Mouse (Mus musculus) layer of hippocampus, adult 18-20 months (tissue): ENCODE data around the gene Cbarp. TPM values are rescaled to one million over a fixed set of nuclear protein-coding genes. Genes with fewer than 3 reads are reported as not detected.

ENCODE experiments used
- DNase-seq, 2 experiments: peaks; one replicate each; pipeline ENCODE4 v3.0.0; 2022; ENCODE audit warnings: low spot score in 2 of 2
- total RNA-seq, 2 experiments: library from RNA; stranded (reverse); gene quantifications; 2 replicates each; pipeline ENCODE4 v1.2.3; 2021

The Cbarp gene
- total RNA-seq, 2 experiments from 2014 or later = 362 to 363 TPM

GRCm38 (mm10) chr10:80144864-80145838 lies 4.5 kb upstream of the Cbarp start:
- DNase-seq = peak in 1 of 2 experiments; percentile 81

- DNase-seq = no peak
Measured at GRCm38 (mm10) chr10:80144159-80144558, 3.5 kb upstream of the Cbarp start.

- DNase-seq = no peak
Measured at GRCm38 (mm10) chr10:80143664-80144063, 3.0 kb upstream of the Cbarp start.

- DNase-seq = no peak
Measured at GRCm38 (mm10) chr10:80142530-80142925, 1.9 kb upstream of the Cbarp start.

- DNase-seq = peak; percentile 92 to 97
Measured at GRCm38 (mm10) chr10:80141786-80142529, 1.3 kb upstream of the Cbarp start.

GRCm38 (mm10) chr10:80141243-80141642 lies 608 bp upstream of the Cbarp start:
- peak; percentile 97 to 98 for DNase-seq

GRCm38 (mm10) chr10:80139975-80140665 lies 515 bp downstream of the Cbarp start:
- no peak for DNase-seq

- no peak for DNase-seq
Measured at GRCm38 (mm10) chr10:80139439-80139775, 1.2 kb downstream of the Cbarp start.

GRCm38 (mm10) chr10:80138553-80139438 lies 1.8 kb downstream of the Cbarp start, which contains the start of gene Atp5d:
Gene Atp5d, plus strand, starts transcription at chr10:80138632.
- peak; percentile 67 to 76 for DNase-seq

GRCm38 (mm10) chr10:80137626-80138552 lies 2.7 kb downstream of the Cbarp start:
- peak in 1 of 2 experiments; percentile 67 for DNase-seq

- peak in 1 of 2 experiments; percentile 53 for DNase-seq
Measured at GRCm38 (mm10) chr10:80136952-80137625, 3.5 kb downstream of the Cbarp start.

- DNase-seq = no peak
Measured at GRCm38 (mm10) chr10:80136179-80136951, 4.3 kb downstream of the Cbarp start.

GRCm38 (mm10) chr10:80135641-80136040 lies 5.0 kb downstream of the Cbarp start:
- DNase-seq = no peak

- DNase-seq = no peak
Measured at GRCm38 (mm10) chr10:80135161-80135560, 5.5 kb downstream of the Cbarp start.

- no peak for DNase-seq
Measured at GRCm38 (mm10) chr10:80134421-80134820, 6.2 kb downstream of the Cbarp start.

- no peak for DNase-seq
Measured at GRCm38 (mm10) chr10:80133226-80133849, 7.3 kb downstream of the Cbarp start.

- DNase-seq = no peak
Measured at GRCm38 (mm10) chr10:80131952-80132350, 8.7 kb downstream of the Cbarp start.
